Mouse (Mus musculus) heart, adult 9 months (tissue): ENCODE results near the gene Tagap1.
"Not testable (repeated sequence)": the region's sequence is repeated elsewhere in the genome, so short reads cannot be mapped to it uniquely, and the experiment has no call there.

Experiments used
- DNase-seq, 2 experiments: peaks; one replicate each; pipeline ENCODE4 v3.0.0; 2022; ENCODE audit warnings: low spot score in 2 of 2

Gene Tagap1

DNA sequence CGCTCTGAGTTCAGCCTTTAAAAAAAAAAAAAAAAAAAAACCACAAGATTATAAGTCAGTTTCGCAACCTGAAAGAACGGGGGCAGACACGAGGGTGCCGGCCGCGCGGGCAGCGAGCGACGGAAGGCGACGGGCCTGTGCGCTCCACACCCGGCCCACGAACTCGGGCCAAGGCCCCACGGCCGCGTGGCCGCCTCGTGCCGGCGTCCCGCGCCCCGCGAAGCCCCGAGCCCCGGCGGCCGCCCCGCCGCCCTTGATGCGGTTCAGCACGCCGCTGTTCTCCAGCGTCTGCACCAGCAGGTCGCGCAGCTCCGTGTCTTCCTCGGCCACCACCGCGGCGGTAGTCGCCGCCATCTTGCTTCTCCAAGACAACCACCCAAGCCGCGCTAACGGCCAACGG is at the start of gene Tagap1:
Gene Tagap1, minus strand, starts transcription at position 381 of the 400 bp plus-strand sequence.
- DNase-seq: peak; percentile 53

DNA sequence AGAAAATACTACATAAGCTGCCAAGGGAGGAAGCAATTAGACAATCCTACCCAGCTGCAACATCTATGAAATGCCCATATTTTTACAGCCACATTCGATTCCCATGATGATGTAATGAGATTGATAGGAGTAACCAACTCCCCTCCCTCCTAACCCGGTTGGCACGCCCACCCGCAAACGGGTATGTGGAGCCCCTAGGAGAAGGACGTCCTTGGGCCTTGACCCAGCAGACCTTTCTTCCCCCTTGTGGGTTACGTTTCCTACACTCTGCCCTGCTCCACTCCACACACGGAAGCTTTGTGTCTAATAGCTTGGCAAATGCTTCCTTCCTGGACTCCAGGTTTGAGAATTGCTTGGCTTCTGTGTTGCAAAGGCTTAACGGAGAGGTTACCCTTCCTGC is 48.9 kb upstream of the Tagap1 start:
- not testable (repeated sequence) for DNase-seq

GRCm38 (mm10) chr17:7009440-7009839 is 48.5 kb upstream of the Tagap1 start:
- DNase-seq: not testable (repeated sequence)

- DNase-seq: not testable (repeated sequence)
These were observed 47.9 kb upstream of the Tagap1 start for GRCm38 (mm10) chr17:7008885-7009284.

DNA sequence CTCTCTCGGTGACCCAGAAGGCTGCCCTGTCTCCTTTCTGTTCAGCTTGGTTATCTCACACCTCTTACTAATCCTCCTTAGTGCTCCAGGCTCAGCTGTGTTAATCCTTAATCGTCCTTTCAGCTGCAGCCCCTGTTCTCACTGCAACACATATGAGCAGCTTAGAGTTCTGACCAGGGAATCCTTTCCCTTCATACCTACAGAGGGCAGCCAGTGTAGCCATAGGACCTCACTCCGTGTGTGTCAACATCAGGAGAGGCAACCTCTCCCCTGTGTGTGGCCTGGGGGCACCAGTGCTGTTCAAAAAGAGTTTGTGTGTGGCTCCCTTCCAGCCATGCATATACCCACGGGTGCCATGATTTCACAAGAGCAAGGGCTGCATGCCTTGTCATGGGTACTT is 44.7 kb upstream of the Tagap1 start:
- not testable (repeated sequence) for DNase-seq

GRCm38 (mm10) chr17:7003392-7003791 is 42.4 kb upstream of the Tagap1 start:
- not testable (repeated sequence) for DNase-seq

- not testable (repeated sequence) for DNase-seq
These were observed 41.0 kb upstream of the Tagap1 start for GRCm38 (mm10) chr17:7001790-7002585.

- not testable (repeated sequence) for DNase-seq
These were observed 37.0 kb upstream of the Tagap1 start for GRCm38 (mm10) chr17:6997778-6998490.

DNA sequence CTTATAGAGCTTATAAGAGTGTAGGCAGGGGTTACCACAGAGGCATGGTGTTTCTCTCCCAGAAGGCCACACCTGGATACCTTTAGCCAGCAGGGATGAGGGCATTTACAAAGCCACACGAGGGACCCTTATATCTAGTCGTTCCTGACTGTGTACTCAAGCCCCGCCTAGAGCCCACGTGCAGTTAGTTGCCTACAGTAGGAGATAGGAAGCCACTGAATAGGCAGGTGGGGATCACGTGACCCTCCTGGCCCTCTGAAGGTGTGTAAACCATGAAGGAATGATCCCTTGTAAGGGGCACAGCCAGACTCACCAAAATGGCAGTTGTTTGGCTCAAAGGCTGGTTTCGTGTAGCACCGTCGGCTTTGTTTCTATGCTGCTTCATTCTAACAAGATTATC is 35.9 kb upstream of the Tagap1 start:
- not testable (repeated sequence) for DNase-seq

- DNase-seq: not testable (repeated sequence)
These were observed 34.5 kb upstream of the Tagap1 start for GRCm38 (mm10) chr17:6995504-6995903.

DNA sequence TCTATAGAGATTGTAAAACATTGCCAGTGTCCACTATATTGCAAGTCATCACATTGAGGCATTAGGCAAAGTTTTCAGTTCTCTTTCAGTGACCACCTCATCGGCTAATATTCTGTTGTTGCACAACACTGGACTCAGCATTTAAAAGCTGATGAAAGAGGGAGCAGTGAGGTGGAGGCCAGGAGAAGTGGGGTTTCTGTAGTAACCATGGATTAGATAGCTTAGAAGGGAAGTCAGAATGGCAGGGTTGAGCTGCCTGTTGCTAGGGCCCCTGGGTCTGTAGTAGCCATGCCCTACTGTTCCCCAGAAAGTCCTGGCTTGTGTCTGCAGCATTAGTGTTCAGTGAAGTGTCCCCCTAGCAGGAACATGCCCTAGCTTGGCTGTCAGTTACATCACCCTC is 25.2 kb upstream of the Tagap1 start:
- DNase-seq: not testable (repeated sequence)

- not testable (repeated sequence) for DNase-seq
These were observed 19.2 kb upstream of the Tagap1 start for GRCm38 (mm10) chr17:6980144-6980543.

GRCm38 (mm10) chr17:6979380-6979779 is 18.4 kb upstream of the Tagap1 start:
- DNase-seq: not testable (repeated sequence)

DNA sequence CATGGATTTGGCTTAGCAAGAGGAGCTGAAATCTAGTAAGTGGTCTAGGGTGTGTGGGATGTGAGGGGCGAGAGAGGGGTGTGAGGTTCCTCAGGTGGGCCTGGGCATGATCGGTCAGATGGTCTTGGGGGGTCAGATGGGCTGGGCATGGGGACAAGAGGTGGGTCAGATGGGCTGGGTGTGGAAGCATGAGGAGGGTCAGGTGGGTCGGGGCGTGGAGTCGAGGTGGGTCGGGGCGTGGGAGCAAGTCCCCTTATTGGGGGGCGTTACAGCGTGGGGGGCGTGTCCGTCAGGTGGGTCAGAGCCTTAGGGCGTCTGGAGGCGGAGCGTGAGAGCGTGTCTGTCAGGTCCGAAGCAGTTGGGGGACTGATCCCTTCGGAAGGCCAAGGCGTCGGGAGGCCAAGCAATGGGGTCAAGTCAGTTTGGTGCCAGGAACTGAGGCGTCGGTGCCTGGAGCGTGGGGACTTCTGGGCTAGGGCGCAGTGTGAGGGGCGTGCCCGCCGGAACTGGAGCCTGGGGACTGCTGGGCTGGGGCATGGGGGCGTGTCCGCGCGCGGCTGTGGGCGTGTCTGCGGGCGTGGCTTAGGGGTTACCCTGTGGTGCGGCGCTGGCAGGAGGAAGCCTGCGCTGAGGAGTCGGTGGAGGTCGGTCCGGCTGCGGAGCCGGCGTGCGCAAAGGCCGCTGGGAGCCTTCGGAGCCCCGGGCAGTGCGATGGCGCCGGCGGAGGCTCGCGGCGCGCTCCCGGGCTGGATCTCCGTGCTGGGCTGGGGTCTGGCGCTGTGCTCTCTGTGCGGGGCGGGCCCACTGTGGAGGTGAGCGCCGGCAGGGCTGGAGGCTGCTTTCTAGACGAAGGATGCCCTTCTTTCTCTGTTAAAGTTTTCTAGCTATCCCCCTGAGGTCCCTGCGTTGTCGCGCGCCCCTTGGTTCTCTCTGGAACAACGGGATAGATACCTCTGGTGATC is 17.6 kb upstream of the Tagap1 start, which contains the start of gene Gm49721:
Gene Gm49721, plus strand, starts transcription at position 618 of the 962 bp plus-strand sequence.
- DNase-seq: peak; percentile 84

DNA sequence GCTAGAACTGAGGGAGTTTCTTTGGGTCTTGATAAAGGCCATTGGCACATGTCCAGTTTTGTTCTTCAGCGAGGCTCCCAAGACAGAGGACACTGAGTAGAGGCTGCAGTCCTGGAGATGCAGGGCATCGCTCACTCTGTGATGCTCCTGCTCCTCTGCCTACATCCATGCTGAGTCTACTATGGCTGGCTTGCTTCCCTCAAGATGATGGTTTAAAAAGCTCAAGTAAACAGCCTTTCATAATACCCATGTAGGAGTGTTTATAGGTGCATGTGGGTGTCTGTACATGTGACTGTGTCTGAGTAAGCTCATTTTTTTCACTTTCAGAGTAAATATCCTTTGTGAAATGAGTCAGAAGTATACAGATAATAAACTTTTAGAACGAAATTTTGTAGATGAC is 14.0 kb upstream of the Tagap1 start:
- DNase-seq: not testable (repeated sequence)

DNA sequence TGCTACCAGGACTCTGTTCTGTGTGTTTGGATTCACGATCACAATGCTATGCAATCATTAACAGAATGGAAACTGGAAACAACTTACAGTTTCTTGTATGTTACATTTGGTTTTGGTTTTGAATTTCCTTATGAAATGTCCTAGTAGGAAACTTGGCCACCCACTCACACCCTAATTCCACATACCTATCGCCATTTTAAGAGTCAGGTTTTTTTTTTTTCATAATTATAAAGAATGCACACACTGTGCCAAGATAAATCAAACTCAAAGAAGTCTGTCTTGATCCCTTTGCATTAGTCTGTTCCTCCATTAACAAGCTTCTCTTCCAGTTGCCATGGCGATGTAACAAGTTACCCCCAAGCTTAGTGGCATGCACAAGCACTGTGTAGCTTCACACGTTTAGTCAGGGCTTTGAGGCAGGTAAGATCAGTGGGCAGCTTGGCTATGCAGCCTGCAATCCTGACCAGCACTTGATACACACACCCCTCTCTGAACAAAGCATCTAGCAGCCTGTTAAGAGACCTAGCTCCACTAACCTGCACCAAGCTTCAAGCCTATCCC is 12.0 kb upstream of the Tagap1 start:
- DNase-seq: not testable (repeated sequence)

- not testable (repeated sequence) for DNase-seq
These were observed 10.3 kb upstream of the Tagap1 start for GRCm38 (mm10) chr17:6971238-6971637.

DNA sequence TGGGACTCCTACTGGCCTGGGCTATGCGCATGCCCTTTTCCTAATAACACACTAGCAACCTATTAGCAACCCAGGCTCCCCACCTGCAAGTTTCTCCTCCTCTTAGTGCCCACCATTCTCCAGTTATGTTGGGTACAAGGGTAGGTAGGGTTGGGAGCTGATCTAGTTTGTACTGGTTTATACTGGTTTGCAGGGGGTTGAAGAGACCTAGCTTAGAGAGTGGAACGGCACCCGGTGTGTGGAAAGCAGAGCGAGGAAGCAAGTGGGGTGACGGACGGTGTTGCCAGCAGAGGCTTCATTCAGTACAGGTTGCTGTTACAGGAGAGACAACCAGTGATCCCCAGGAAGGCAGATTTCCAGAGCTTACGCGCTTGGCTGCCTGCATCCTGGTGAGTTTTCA is 9.4 kb upstream of the Tagap1 start, which contains the start of gene Rnaset2b:
Gene Rnaset2b, plus strand, starts transcription at position 301 of the 400 bp plus-strand sequence.
- DNase-seq: not testable (repeated sequence)

DNA sequence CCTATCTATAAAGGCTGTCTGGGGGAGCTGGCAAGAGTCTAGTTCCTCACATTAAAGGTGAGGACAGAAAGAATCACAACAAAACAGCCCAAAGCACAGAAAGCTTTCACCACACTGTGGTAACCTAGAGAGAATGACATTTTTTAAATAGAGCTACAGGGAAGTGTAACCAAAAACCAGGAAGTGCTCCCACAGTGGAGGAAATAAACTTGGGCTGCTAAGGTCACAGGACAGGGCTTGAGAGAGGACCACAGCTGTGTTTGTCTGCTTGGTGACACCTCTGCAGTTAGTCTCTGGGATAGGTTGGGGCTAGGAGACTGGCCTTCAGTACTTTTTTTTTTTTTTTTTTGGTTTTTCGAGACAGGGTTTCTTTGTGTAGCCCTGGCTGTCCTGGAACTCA is 6.7 kb upstream of the Tagap1 start:
- DNase-seq: not testable (repeated sequence)

GRCm38 (mm10) chr17:6965364-6965763 is 4.4 kb upstream of the Tagap1 start:
- DNase-seq: not testable (repeated sequence)

DNA sequence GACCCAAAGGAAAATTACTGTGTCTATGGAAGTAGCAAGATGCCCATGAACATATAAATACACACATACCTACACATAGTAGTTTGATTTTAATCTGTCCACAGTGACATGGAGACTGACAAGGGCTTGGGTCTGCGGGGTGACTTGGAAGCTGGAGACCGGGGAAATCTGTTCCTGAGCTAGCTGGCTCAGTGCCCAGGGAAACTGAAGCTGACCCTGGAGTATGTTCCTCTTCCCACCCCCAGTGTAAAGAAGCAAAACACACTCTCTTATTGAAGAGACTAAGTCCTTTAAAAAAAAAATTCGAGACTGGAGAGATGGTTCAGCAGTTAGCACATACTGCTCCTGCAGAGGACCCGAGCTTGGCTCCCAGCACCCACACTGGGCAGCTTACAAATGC is 2.0 kb upstream of the Tagap1 start:
- not testable (repeated sequence) for DNase-seq
